Comparison of ENCODE assay signal across 19 mouse cellular contexts in genomic region chr13:103176871-103177270, GRCm38 (mm10).
"Had no signal": no experiment of that assay in that cellular context is flagged by ENCODE, and none has a peak within 500 bp of the region (broad histone marks: within the 10 kb centered on the region; RNA-seq: fewer than 3 reads in every experiment).

No protein-coding gene starts in this region.

- ATAC-seq: intestine, embryonic 15.5 days; lung, postnatal 0 days; midbrain, embryonic 13.5 days; midbrain, embryonic 16.5 days had no signal

- H3K9ac ChIP-seq: intestine, embryonic 15.5 days; limb, embryonic 12.5 days; limb, embryonic 15.5 days; liver, embryonic 13.5 days; lung, embryonic 14.5 days; midbrain, embryonic 13.5 days; neural tube, embryonic 13.5 days; stomach, embryonic 15.5 days had no signal

- H3K36me3 ChIP-seq: intestine, embryonic 15.5 days; limb, embryonic 12.5 days; limb, embryonic 15.5 days; liver, embryonic 13.5 days; midbrain, embryonic 13.5 days; neural tube, embryonic 13.5 days; stomach, embryonic 15.5 days had no signal

- H3K27me3 ChIP-seq: intestine, embryonic 15.5 days; limb, embryonic 12.5 days; limb, embryonic 15.5 days; liver, embryonic 13.5 days; midbrain, embryonic 13.5 days; neural tube, embryonic 13.5 days; stomach, embryonic 15.5 days had no signal

- H3K9me3 ChIP-seq: intestine, embryonic 15.5 days; limb, embryonic 15.5 days; liver, embryonic 13.5 days; midbrain, embryonic 10.5 days; midbrain, embryonic 13.5 days; neural tube, embryonic 13.5 days; stomach, embryonic 15.5 days had no signal

- H3K27ac ChIP-seq: intestine, embryonic 15.5 days; limb, embryonic 12.5 days; limb, embryonic 15.5 days; liver, embryonic 13.5 days; midbrain, embryonic 13.5 days; neural tube, embryonic 13.5 days; stomach, embryonic 15.5 days had no signal

- H3K4me3 ChIP-seq: intestine, embryonic 15.5 days; limb, embryonic 12.5 days; limb, embryonic 15.5 days; liver, embryonic 13.5 days; megakaryocyte, embryonic 14.5 days; midbrain, embryonic 10.5 days; midbrain, embryonic 13.5 days; myocyte; neural tube, embryonic 13.5 days; stomach, embryonic 15.5 days had no signal

- H3K4me1 ChIP-seq: intestine, embryonic 15.5 days; limb, embryonic 15.5 days; liver, embryonic 13.5 days; megakaryocyte, embryonic 14.5 days; neural tube, embryonic 13.5 days; stomach, embryonic 15.5 days had no signal

- H3K4me2 ChIP-seq: intestine, embryonic 15.5 days; limb, embryonic 12.5 days; limb, embryonic 15.5 days; liver, embryonic 13.5 days; lung, embryonic 14.5 days; midbrain, embryonic 13.5 days; neural tube, embryonic 13.5 days; stomach, embryonic 15.5 days had no signal

- DNase-seq: left cerebral cortex, postnatal 4 days; liver, embryonic 13.5 days; lung, embryonic 14.5 days; lung, postnatal 36 days; retina, postnatal 1 day; right cerebral cortex, postnatal 25 days; spleen, adult 18-20 months; thymus, postnatal 25 days had no signal
